ENCODE assay signal across 20 mouse cellular contexts in genomic region chr9:90068786-90069185, GRCm38 (mm10). TPM values are rescaled to one million over a fixed set of nuclear protein-coding genes. Genes with fewer than 3 reads are reported as not detected.
DNase-seq lines count a peak whose midpoint lies in the region; ATAC-seq and TF ChIP-seq lines count a peak whose summit lies in the region.
"Had no signal": no experiment of that assay in that cellular context is flagged by ENCODE, and none has a peak within 500 bp of the region (broad histone marks: within the 10 kb centered on the region; RNA-seq: fewer than 3 reads in every experiment).

No protein-coding gene starts in this region.

- H3K9me3 ChIP-seq in intestine, embryonic 15.5 days, result no peaks in the 10 kb centered on the region
- H3K9me3 ChIP-seq in intestine, postnatal 0 days (ENCODE audit: control insufficient read depth), result no peaks in the 10 kb centered on the region
- no peaks in the 10 kb centered on the region for H3K9me3 ChIP-seq in lung, embryonic 16.5 days (ENCODE audit: control insufficient read depth, low read length)
- H3K9me3 ChIP-seq in intestine, embryonic 16.5 days (ENCODE audit: control insufficient read depth, low read length), result no peaks in the 10 kb centered on the region
- H3K9me3 ChIP-seq: forebrain, embryonic 10.5 days; heart, embryonic 12.5 days; liver, embryonic 12.5 days had no signal

- H3K4me3 ChIP-seq in intestine, embryonic 15.5 days (replicated peaks), result no peak overlapping the region
- no peak overlapping the region for H3K4me3 ChIP-seq in intestine, postnatal 0 days (ENCODE audit: low read depth, low read length)
- H3K4me3 ChIP-seq in lung, embryonic 16.5 days (ENCODE audit: low read length), result no peak overlapping the region
- H3K4me3 ChIP-seq in intestine, embryonic 16.5 days (ENCODE audit: low read length), result no peak overlapping the region
- H3K4me3 ChIP-seq: forebrain, embryonic 10.5 days; heart, embryonic 12.5 days; layer of hippocampus, adult 2 months; liver, embryonic 12.5 days had no signal

- no peak for TF ChIP-seq CTCF in intestine, postnatal 0 days (IDR thresholded peaks at IDR 0.05; ENCODE audit: low read depth)

- no peak overlapping the region for H3K4me2 ChIP-seq in intestine, embryonic 15.5 days (replicated peaks)
- no peak overlapping the region for H3K4me2 ChIP-seq in intestine, postnatal 0 days (replicated peaks; ENCODE audit: low read depth)
- no peak overlapping the region for H3K4me2 ChIP-seq in lung, embryonic 16.5 days (ENCODE audit: low read depth, low read length)
- H3K4me2 ChIP-seq in intestine, embryonic 16.5 days (ENCODE audit: low read depth, low read length), result no peak overlapping the region
- H3K4me2 ChIP-seq: heart, embryonic 12.5 days; liver, embryonic 12.5 days had no signal

- 78% methylated on average over 6 of the region's 6 CpGs for WGBS in intestine, embryonic 15.5 days
- 66% methylated on average over 6 of the region's 6 CpGs for WGBS in intestine, postnatal 0 days
- WGBS in lung, embryonic 16.5 days, result 70% methylated on average over 6 of the region's 6 CpGs
- WGBS in intestine, embryonic 16.5 days, result 63% methylated on average over 6 of the region's 6 CpGs

- H3K36me3 ChIP-seq in intestine, embryonic 15.5 days, result no peaks in the 10 kb centered on the region
- H3K36me3 ChIP-seq in intestine, postnatal 0 days (ENCODE audit: control insufficient read depth, insufficient read depth), result no peaks in the 10 kb centered on the region; the same call in 1 of the 2 replicates
- peaks cover 2% of the 10 kb centered on the region; the same call in 1 of the 2 replicates for H3K36me3 ChIP-seq in lung, embryonic 16.5 days (ENCODE audit: control insufficient read depth, insufficient read depth, low read length)
- H3K36me3 ChIP-seq in intestine, embryonic 16.5 days (ENCODE audit: control insufficient read depth, insufficient read depth, low read length), result no peaks in the 10 kb centered on the region
- H3K36me3 ChIP-seq: forebrain, embryonic 10.5 days; G1E; liver, embryonic 12.5 days had no signal

- no peak for DNase-seq in lung, postnatal 25 days (ENCODE audit: low spot score)
- peak; percentile 63 for DNase-seq in urinary bladder, postnatal 14 days (ENCODE audit: low spot score)
- no peak for DNase-seq in gastrocnemius, postnatal 25 days
- DNase-seq: cerebellum, adult 9-10 months; heart, postnatal 10 days; midbrain, embryonic 14.5 days; thymus, postnatal 14 days had no signal

- peak; percentile 25; the same call in 1 of the 2 replicates for ATAC-seq in intestine, embryonic 15.5 days
- ATAC-seq in intestine, postnatal 0 days, result no peak
- ATAC-seq in lung, embryonic 16.5 days (ENCODE audit: low read depth), result no peak
- peak; percentile 21 for ATAC-seq in intestine, embryonic 16.5 days
- ATAC-seq: forebrain, embryonic 16.5 days; hindbrain, postnatal 0 days; liver, embryonic 12.5 days had no signal

- H3K9ac ChIP-seq in intestine, embryonic 15.5 days, result no peak overlapping the region
- H3K9ac ChIP-seq in intestine, postnatal 0 days (ENCODE audit: low read depth, low read length), result no peak overlapping the region
- H3K9ac ChIP-seq in lung, embryonic 16.5 days (ENCODE audit: low read length), result no peak overlapping the region
- H3K9ac ChIP-seq in intestine, embryonic 16.5 days (ENCODE audit: low read depth, low read length), result no peak overlapping the region
- H3K9ac ChIP-seq: heart, embryonic 12.5 days; liver, embryonic 12.5 days had no signal

- H3K27ac ChIP-seq in intestine, embryonic 15.5 days, result no peak overlapping the region
- H3K27ac ChIP-seq in intestine, postnatal 0 days (ENCODE audit: low read depth, low read length), result no peak overlapping the region
- peak overlapping the region; percentile 62 for H3K27ac ChIP-seq in lung, embryonic 16.5 days (ENCODE audit: low read length)
- no peak overlapping the region for H3K27ac ChIP-seq in intestine, embryonic 16.5 days (ENCODE audit: low read length)
- H3K27ac ChIP-seq: forebrain, embryonic 10.5 days; hindbrain, postnatal 0 days; layer of hippocampus, adult 2 months; liver, embryonic 12.5 days had no signal

- H3K27me3 ChIP-seq in intestine, embryonic 15.5 days (replicated peaks), result no peaks in the 10 kb centered on the region
- H3K27me3 ChIP-seq in intestine, postnatal 0 days (replicated peaks; ENCODE audit: control insufficient read depth, insufficient read depth, low read length), result no peaks in the 10 kb centered on the region
- no peaks in the 10 kb centered on the region for H3K27me3 ChIP-seq in lung, embryonic 16.5 days (ENCODE audit: control insufficient read depth, insufficient read depth, low read depth, low read length)
- no peaks in the 10 kb centered on the region for H3K27me3 ChIP-seq in intestine, embryonic 16.5 days (replicated peaks; ENCODE audit: control insufficient read depth, insufficient read depth, low read length)
- H3K27me3 ChIP-seq: CH12.LX; heart, embryonic 12.5 days; liver, embryonic 12.5 days; Patski had no signal

- peaks cover 8% of the 10 kb centered on the region; the same call in 1 of the 2 replicates for H3K4me1 ChIP-seq in intestine, embryonic 15.5 days (replicated peaks)
- no peaks in the 10 kb centered on the region for H3K4me1 ChIP-seq in intestine, postnatal 0 days (replicated peaks; ENCODE audit: control insufficient read depth, insufficient read depth, low read length)
- peaks cover 3% of the 10 kb centered on the region; the same call in 1 of the 2 replicates for H3K4me1 ChIP-seq in lung, embryonic 16.5 days (replicated peaks; ENCODE audit: control insufficient read depth, insufficient read depth, low read length)
- peaks cover 7% of the 10 kb centered on the region; the same call in 1 of the 2 replicates for H3K4me1 ChIP-seq in intestine, embryonic 16.5 days (ENCODE audit: control insufficient read depth, insufficient read depth, low read length)
- H3K4me1 ChIP-seq: forebrain, embryonic 10.5 days; heart, embryonic 12.5 days; liver, embryonic 12.5 days had no signal

RNA-seq across cellular contexts. Expression of gene Ctsh, which starts 14.8 kb away (rescaled TPM):
- 42.4 and 51.4 TPM in 2 replicates for polyA plus RNA-seq in intestine, embryonic 15.5 days (2015; fragmentation: Nextera tagmentation; extraction: Ambion mirVana)
- polyA plus RNA-seq in intestine, postnatal 0 days (2015; fragmentation: Nextera tagmentation; extraction: Ambion mirVana), result 305 and 311 TPM in 2 replicates
- polyA plus RNA-seq in lung, embryonic 16.5 days (2015; fragmentation: Nextera tagmentation; extraction: Ambion mirVana), result 831 and 1,077 TPM in 2 replicates
- 56.9 and 59.4 TPM in 2 replicates for polyA plus RNA-seq in intestine, embryonic 16.5 days (2015; fragmentation: Nextera tagmentation; extraction: Ambion mirVana)
- 10 to 100 TPM; 13.9 to 24.8 TPM for total RNA-seq in gastrocnemius, postnatal 25 days (2021)
- polyA plus RNA-seq: G1E had no signal

RNA-seq across cellular contexts. Expression of gene Morf4l1, which starts 45.8 kb away (rescaled TPM):
- polyA plus RNA-seq in intestine, embryonic 15.5 days (2015; fragmentation: Nextera tagmentation; extraction: Ambion mirVana), result 315 and 344 TPM in 2 replicates
- polyA plus RNA-seq in intestine, postnatal 0 days (2015; fragmentation: Nextera tagmentation; extraction: Ambion mirVana), result 215 and 227 TPM in 2 replicates
- polyA plus RNA-seq in lung, embryonic 16.5 days (2015; fragmentation: Nextera tagmentation; extraction: Ambion mirVana), result 400 and 424 TPM in 2 replicates
- polyA plus RNA-seq in intestine, embryonic 16.5 days (2015; fragmentation: Nextera tagmentation; extraction: Ambion mirVana), result 281 and 302 TPM in 2 replicates
- 100 to 1,000 TPM; 154 to 171 TPM for total RNA-seq in gastrocnemius, postnatal 25 days (2021)

Comparison
In these comparisons a context has a peak if more than half of its experiments do, and no peak if none do; other contexts are left out.
1. ATAC-seq: peak in intestine, embryonic 15.5 days (single experiment) and intestine, embryonic 16.5 days (single experiment); none in intestine, postnatal 0 days (single experiment) and lung, embryonic 16.5 days (single experiment).